ENCODE assay signal across 10 mouse cellular contexts in the genomic region with DNA sequence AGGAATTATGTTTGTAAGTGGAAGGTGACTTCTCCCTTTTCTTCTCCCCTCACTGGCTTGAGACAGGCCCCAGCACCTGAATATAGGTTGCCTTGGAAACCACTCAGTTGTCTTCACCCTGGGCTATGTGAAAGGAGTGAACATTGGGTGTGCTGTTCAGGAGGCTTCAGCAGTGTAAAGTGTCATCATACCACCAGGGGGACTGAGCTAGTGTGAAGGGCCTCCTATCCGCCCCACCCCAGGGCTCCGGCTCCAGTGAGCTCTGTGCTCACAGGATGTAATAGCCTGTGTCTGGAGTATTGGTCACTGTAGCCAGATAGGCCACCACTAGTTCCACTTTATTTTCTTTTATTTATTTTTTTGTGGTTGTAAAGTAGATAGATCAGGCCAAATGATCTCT. TPM values are rescaled to one million over a fixed set of nuclear protein-coding genes. Genes with fewer than 3 reads are reported as not detected.
DNase-seq lines count a peak whose midpoint lies in the region; ATAC-seq lines count a peak whose summit lies in the region.
"Had no signal": no experiment of that assay in that cellular context is flagged by ENCODE, and none has a peak within 500 bp of the region (broad histone marks: within the 10 kb centered on the region; RNA-seq: fewer than 3 reads in every experiment).

No protein-coding gene starts in this region.

- no peak overlapping the region for H3K9ac ChIP-seq in liver, embryonic 12.5 days

- H3K4me1 ChIP-seq in liver, embryonic 12.5 days: peaks cover 70% of the 10 kb centered on the region

- H3K27ac ChIP-seq in liver, embryonic 12.5 days: no peak overlapping the region

- peaks cover 6% of the 10 kb centered on the region; the same call in 1 of the 2 replicates for H3K27me3 ChIP-seq in liver, embryonic 12.5 days (replicated peaks)

- no peak for ATAC-seq in liver, embryonic 12.5 days

- peak; percentile 40 for DNase-seq in embryo, embryonic 11 days
- no peak for DNase-seq in embryo, embryonic 10 days (ENCODE audit: low spot score)
- DNase-seq in liver: peak; percentile 49
- DNase-seq in c-Kit-positive CD71-positive TER-119-negative erythroid progenitor cells, embryonic 14.5 days (ENCODE audit: low read depth): peak; percentile 27
- peak; percentile 41 for DNase-seq in naive thymus-derived CD4-positive, alpha-beta T cell, adult 2 months (ENCODE audit: low read depth)
- DNase-seq in ovary, adult 18-20 months (ENCODE audit: low spot score): no peak
- DNase-seq in layer of hippocampus, postnatal 10 days (ENCODE audit: low spot score in 2 of 2): no peak

- no peaks in the 10 kb centered on the region for H3K9me3 ChIP-seq in liver, embryonic 12.5 days (replicated peaks)
- H3K9me3 ChIP-seq: G1E had no signal

- H3K4me3 ChIP-seq in liver, embryonic 12.5 days: no peak overlapping the region

- no peaks in the 10 kb centered on the region for H3K36me3 ChIP-seq in liver, embryonic 12.5 days
- H3K36me3 ChIP-seq: G1E had no signal

- H3K4me2 ChIP-seq in liver, embryonic 12.5 days: no peak overlapping the region

- WGBS in liver, embryonic 12.5 days (ENCODE audit: insufficient replicate concordance): 41% methylated on average over 2 of the region's 2 CpGs

RNA-seq across cellular contexts. Expression of a gene that starts 54.3 kb away (rescaled TPM):
- polyA plus RNA-seq in liver, embryonic 12.5 days (2016; fragmentation: Nextera tagmentation; extraction: Ambion mirVana): 0.12 TPM in 1 of 2 replicates, not detected in the other
- 10 to 100 TPM; 28.5 to 30.3 TPM for total RNA-seq in layer of hippocampus, postnatal 10 days (2021)
- total RNA-seq: neutrophil, adult 5-6 weeks had no signal
- polyA plus RNA-seq: G1E had no signal

Comparison
In these comparisons a context has a peak if more than half of its experiments do, and no peak if none do; other contexts are left out.
1. DNase-seq: peak in embryo, embryonic 11 days (single experiment), liver (single experiment), c-Kit-positive CD71-positive TER-119-negative erythroid progenitor cells, embryonic 14.5 days (single experiment) and naive thymus-derived CD4-positive, alpha-beta T cell, adult 2 months (single experiment); none in embryo, embryonic 10 days (single experiment), ovary, adult 18-20 months (single experiment) and layer of hippocampus, postnatal 10 days (0 of 2).